Mouse (Mus musculus): ENCODE results near the gene Mrpl27. TPM values are rescaled to one million over a fixed set of nuclear protein-coding genes. Genes with fewer than 3 reads are reported as not detected.
"Not testable (repeated sequence)": the region's sequence is repeated elsewhere in the genome, so short reads cannot be mapped to it uniquely, and the experiment has no call there.

The Mrpl27 gene
- total RNA-seq, 4 experiments from 2014 or later = 59.3 to 66.6 (median 63.0) TPM

DNA sequence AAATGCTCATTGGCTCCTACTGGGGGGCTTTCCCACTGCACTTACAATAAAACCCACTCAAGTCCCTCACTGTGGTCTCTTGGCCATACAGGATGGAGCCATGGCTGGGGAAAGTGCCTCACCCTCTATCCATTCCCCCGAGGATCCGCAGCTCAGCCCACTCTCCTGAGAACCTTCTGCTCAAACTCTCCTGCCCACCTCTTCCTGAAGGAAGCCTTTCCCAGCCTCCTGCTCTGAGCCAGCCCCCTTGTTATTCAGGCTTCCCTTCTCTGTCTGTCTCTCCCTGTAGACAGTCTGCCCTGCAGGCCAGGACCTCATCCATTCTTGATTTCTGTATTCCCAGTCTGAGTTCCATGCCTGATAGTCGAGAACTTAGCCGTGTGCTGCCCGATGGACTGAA is 21.4 kb downstream of the Mrpl27 start:
- DNase-seq (ENCODE audit: low spot score) = no peak

DNA sequence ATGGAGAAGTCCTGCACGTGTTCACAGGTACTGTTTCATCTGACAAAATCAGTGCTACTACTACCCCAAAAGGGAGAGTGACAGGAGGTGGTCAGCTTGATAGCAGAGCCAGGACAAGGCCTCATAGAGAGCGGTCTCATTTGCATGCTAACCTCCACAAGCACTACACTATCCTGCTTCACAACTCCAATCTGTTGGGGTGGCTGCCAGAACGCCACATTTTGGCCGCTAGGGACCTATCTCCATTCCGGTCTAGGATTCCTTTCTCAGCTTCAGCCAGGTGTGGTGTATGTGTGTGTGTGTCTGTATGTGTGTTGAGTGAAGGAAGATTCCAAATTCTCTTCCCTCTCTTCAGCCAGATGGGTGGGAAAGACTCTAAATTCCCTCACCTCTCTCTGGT is 21.9 kb downstream of the Mrpl27 start:
- no peak for DNase-seq (ENCODE audit: low spot score)

GRCm38 (mm10) chr11:94676308-94676707 is 22.7 kb downstream of the Mrpl27 start:
- no peak for DNase-seq (ENCODE audit: low spot score)

DNA sequence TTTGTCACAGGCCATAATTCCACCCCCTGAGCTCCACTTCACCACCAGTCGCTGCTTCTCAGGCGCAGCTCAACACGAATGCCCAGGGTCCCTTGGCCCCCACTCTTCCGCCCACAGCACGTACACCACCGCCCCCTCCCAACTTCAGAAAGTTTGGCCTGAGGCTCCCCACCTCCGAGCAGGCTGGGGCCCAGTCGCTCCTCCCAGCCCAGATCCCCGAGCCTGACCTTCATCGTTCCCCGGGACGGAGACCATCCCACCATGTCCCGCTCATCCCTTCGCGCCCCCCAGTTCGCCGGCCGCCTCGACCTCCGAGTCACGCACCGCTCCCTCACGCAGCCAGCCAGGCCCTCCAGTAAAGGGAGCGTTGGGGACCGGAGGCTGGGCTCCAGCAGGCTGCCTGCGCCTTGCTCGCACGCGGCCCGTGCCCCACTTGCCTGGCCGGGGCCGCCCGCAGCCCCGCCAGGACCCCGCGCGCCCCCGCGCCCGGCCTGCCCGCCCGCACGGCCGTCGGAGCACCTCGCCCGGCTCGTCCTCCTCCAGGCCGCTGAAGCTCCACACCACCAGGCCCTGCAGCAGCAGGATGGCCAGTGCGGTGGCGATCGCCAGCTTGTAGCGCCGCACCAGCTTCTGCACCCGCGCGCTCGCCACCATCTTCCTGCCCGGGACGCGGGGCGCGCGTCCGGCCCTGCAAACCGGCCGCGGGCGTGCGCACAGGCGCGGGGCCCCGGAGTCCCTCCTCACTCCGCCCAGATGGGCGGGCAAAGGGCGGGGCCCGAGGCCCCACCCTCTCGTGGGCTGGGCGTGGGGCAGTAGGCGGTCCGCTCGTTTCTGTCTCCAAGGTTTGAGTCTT is 23.4 kb downstream of the Mrpl27 start, which contains the start of gene Xylt2:
TSS of gene Xylt2 (minus strand) at position 762 of the 853 bp plus-strand sequence.
- peak; percentile 90 for DNase-seq (ENCODE audit: low spot score)

GRCm38 (mm10) chr11:94677607-94678145 is 24.1 kb downstream of the Mrpl27 start:
- no peak for DNase-seq (ENCODE audit: low spot score)

GRCm38 (mm10) chr11:94680639-94681038 is 27.1 kb downstream of the Mrpl27 start:
- no peak for DNase-seq (ENCODE audit: low spot score)

- no peak for DNase-seq (ENCODE audit: low spot score)
These were observed 28.1 kb downstream of the Mrpl27 start for GRCm38 (mm10) chr11:94681640-94682039.

DNA sequence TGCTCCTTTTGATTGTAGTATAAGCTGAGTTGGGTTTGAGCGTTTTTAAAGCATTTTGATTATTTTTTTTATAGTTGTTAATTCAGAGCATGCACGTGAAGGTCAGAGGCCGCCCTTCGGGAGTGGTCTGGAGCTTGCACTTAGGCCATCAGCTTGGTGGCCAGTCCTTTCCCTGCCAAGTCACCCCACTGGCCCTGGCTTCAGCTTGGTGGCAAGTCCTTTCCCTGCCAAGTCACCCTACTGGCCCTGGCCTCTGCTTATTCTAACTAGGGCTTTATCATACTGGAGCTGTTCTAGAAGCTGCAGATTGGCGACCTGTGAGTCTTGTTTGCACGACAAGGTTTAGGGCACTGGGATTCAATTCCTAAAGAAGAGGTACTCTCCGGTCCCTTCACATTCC is 28.9 kb downstream of the Mrpl27 start:
- DNase-seq (ENCODE audit: low spot score) = no peak

DNA sequence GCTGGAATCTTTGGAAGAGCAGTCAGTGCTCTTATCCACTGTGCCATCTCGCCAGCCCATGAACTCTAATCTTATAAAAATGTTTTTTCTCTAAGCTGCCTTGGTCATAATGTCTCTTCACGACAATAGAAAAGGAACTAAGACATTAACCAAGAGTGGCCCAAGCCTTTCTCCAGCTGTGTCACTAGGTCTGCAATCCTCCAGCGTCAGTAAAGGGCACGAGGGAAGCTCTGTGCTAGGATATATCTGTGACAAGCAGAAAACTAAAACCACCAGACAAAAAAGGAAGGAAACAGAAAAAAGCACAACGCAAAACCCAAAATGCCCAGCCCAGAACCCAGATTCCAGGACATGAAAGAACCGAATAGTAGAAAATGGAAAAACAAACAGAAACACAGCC is 33.6 kb downstream of the Mrpl27 start:
- no peak for DNase-seq (ENCODE audit: low spot score)

DNA sequence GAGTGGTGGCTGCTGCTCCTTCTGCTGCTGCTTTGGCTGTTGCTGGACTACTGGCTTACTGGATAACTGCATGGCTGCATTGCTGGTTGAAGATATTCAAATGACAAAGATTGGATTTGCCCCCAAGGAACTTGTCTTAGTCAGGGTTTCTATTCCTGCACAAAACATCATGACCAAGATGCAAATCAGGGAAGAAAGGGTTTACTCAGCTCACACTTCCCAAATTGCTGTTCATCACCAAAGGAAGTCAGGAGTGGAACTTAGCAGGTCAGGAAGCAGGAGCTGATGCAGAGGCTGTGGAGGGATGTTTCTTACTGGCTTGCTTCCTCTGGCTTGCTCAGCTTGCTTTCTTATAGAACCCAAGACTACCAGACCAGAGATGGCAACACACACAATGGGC is 38.9 kb downstream of the Mrpl27 start:
- not testable (repeated sequence) for DNase-seq (ENCODE audit: low spot score)

- DNase-seq (ENCODE audit: low spot score) = no peak
These were observed 41.9 kb downstream of the Mrpl27 start for GRCm38 (mm10) chr11:94695508-94695907.

GRCm38 (mm10) chr11:94697140-94697539 is 43.6 kb downstream of the Mrpl27 start:
- DNase-seq (ENCODE audit: low spot score) = no peak

DNA sequence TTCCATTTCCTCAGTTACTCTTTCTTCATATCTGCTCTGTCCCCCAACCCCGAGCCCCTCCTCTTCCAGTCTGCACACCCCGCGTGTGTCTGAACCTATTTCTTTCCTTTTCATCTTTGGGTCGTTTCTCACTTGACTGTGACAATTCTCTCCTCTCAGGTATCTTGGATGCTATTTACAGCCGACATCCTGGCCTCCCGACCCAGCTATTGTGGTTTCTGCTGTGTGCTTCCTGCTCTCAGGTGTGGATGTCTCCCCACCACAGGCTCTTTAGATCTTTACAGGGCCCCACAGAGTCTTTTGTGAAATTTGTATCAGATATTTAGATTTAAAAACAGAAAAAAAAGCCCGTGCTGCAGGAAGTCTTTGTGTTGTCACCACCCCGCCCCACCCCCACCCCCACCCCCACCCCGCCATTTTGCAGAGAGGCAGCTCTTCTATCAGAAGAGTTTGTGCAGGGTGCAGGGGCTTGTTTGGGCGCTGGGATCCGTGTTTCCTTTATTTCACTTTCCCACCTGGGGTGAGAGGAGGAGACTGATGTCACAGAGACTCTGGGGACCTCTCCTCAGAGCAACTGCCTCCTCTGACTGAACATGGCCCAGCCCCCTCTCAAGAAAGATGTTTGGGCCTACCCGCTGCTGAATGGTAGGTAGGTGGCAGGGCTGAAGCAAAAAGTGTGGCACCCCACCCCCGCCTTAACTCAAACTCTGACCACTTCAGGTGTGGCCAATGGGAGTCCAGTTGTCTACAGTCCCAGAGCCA is 44.3 kb downstream of the Mrpl27 start:
- no peak for DNase-seq (ENCODE audit: low spot score)

DNA sequence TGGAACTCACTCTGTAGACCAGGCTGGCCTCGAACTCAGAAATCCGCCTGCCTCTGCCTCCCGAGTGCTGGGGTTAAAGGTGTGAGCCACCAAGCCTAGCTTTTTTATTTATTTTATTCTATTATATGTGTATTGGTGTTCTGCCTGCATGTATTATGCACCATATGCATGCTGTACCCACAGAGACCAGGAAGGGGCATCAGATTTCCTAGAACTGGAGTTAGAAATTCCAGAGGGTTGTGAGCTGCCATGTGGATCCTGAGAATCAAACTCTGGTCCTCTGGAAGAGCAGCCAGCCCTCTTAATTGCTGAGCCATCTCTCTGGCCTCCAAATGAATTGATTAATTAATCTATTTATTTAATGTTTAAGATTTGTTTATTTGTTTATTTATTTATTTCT is 45.8 kb downstream of the Mrpl27 start:
- no peak for DNase-seq (ENCODE audit: low spot score)

- no peak for DNase-seq (ENCODE audit: low spot score)
These were observed 48.0 kb downstream of the Mrpl27 start for GRCm38 (mm10) chr11:94701401-94702215.

GRCm38 (mm10) chr11:94702216-94702610 is 48.6 kb downstream of the Mrpl27 start:
- DNase-seq (ENCODE audit: low spot score) = no peak

DNA sequence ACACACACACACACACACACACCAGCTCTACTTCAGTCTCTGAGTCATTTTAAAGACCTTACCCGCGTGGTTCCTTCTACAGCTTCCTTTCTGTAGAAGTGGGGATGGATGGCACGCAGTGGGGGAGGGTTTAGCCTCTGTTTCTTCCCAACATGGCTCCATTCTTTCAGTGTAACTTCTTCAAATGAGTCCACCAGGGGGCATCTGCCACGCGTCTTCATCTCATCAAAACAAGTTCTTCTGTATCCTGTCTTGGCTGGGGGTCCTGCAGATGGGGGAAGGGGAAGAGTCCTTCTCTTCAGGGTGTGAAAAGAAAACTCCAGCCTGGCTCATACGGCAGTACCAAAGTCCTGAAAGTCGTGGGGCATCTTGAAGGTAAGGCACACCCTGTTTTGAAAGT is 50.5 kb downstream of the Mrpl27 start:
- DNase-seq (ENCODE audit: low spot score) = no peak

DNA sequence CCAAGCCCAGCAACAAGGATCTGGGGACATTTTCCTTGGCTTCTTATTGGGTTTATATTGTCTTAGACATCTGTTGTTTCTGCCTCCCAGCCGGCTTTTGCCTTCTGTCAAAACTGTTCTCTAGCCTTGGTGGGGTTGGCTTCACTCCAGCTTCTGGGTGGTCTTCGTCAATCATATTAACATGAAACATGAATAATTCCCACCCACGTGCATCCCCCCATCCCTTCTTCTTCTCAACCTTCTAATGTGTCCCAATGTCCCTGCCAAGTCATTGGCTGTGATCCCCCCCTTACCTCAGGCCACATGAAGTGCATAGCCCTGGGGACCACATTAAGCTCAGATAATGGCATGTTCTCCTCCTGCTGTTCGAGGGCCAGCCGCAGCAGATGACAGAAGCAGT is 50.9 kb downstream of the Mrpl27 start, which contains the start of gene Gm11541:
TSS of gene Gm11541 (minus strand) at position 28 of the 400 bp plus-strand sequence.
- DNase-seq (ENCODE audit: low spot score) = no peak

Data from heart, adult 8-10 months (tissue).